Mouse (Mus musculus): ENCODE data around the gene Oog3. TPM values are rescaled to one million over a fixed set of nuclear protein-coding genes. Genes with fewer than 3 reads are reported as not detected.

Gene Oog3
- not detected for total RNA-seq (2021)
- long read RNA-seq, experiment 1 = 0 reads
- long read RNA-seq, experiment 2 = 0 reads

DNA sequence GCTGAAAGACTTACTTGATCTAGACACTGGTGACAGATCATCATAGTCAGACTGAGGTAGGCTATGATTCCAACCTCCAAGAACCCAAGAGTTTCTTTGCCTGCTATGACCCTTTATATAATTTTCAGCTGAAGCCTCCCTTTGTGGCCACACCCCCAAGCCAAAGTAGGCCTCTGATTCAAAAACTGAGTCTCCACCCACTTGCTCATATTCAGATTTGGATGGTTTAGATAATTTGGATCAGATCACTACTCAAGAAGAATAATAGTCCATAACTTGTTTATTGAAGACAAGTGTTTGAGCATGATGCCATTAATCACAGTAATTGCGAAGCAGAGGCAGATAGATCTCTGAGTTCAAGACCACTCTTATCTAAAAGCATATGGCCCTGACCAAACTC is at the start of gene Oog3:
Gene Oog3, minus strand, starts transcription at position 101 of the 400 bp plus-strand sequence.
- no peak for DNase-seq

DNA sequence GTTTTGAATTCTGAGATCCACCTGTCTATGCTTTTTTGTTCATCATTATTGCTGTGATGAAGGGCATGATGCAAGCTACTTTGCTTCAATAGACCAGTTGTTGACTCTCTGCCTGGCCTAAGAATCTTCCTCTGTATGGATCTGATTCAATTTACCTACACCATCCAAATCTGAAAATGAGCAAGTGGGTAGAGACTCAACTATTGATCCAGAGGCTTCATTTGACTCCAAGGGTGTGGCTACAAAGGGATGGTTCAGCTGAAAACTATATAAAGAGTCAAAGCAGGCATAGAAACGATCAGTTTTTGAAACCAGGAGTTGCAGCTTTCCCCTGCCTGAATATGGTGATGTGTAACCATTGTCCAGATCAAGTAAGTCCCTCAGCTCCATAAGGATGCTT is 28.0 kb upstream of the Oog3 start, which contains the start of gene Oog2:
Gene Oog2, plus strand, starts transcription at position 301 of the 400 bp plus-strand sequence.
- DNase-seq = no peak

Other genes starting within 250 kb of the Oog3 start
- not detected for gene Pramef25, start 211.6 kb downstream of the Oog3 start, total RNA-seq (2021)
- gene Gm13101, start 195.7 kb downstream of the Oog3 start, total RNA-seq (2021) = not detected
- gene Pramef17, start 168.3 kb downstream of the Oog3 start, total RNA-seq (2021) = not detected
- gene Pramel4, start 103.5 kb downstream of the Oog3 start, total RNA-seq (2021) = not detected
- not detected for gene Gm13102, start 56.2 kb downstream of the Oog3 start, total RNA-seq (2021)
- not detected for gene Oog2, start 28.1 kb upstream of the Oog3 start, total RNA-seq (2021)
- gene C87977, start 50.7 kb upstream of the Oog3 start, total RNA-seq (2021) = not detected
- not detected for gene Pramel5, start 117.8 kb upstream of the Oog3 start, total RNA-seq (2021)
- gene Gm13128, start 167.6 kb upstream of the Oog3 start, total RNA-seq (2021) = not detected
- gene Gm13119, start 195.3 kb upstream of the Oog3 start, total RNA-seq (2021) = not detected
- not detected for gene Pramef20, start 215.3 kb upstream of the Oog3 start, total RNA-seq (2021)
- gene Pramef12, start 245.8 kb upstream of the Oog3 start, total RNA-seq (2021) = under 1 TPM in 1 of 2 experiments, not detected in 1; 0.12 TPM